Mouse (Mus musculus) olfactory bulb, adult 2 months (tissue): ENCODE results near the gene Cog5. TPM values are rescaled to one million over a fixed set of nuclear protein-coding genes. Genes with fewer than 3 reads are reported as not detected.

Source experiments
- H3K27ac ChIP-seq: fragments of 200-500 bp; 2 replicates; pipeline ENCODE4 v1.5.1; 2012; ENCODE audit warnings: low read depth, low read length; ENCODE audit not compliant: insufficient read depth
- H3K4me1 ChIP-seq: fragments of 200-500 bp; 2 replicates; pipeline ENCODE4 v1.6.1; 2012; ENCODE audit warnings: low read length; ENCODE audit not compliant: control insufficient read depth, insufficient read depth
- H3K4me3 ChIP-seq: fragments of 200-500 bp; 2 replicates; pipeline ENCODE4 v1.5.1; 2012; ENCODE audit warnings: mild to moderate bottlenecking, low read depth, low read length, moderate library complexity; ENCODE audit not compliant: insufficient read depth
- CTCF ChIP-seq: fragments of 200-500 bp; IDR thresholded peaks from 2 replicates; pipeline ENCODE4 v1.5.1; 2012; ENCODE audit warnings: low read depth, mild to moderate bottlenecking, low read length, moderate library complexity; ENCODE audit not compliant: insufficient read depth
- POLR2A ChIP-seq: fragments of 200-500 bp; IDR thresholded peaks from 2 replicates; pipeline ENCODE4 v1.6.1; 2012; ENCODE audit warnings: mild to moderate bottlenecking, low read depth, low read length, moderate library complexity; ENCODE audit not compliant: insufficient read depth
- WGBS: fragments of 180-500 bp; shearing (Covaris S2); methylation state at CpG from one replicate; pipeline ENCODE4 v1.1.7; 2018; 5-methylcytosine and 5-hydroxymethylcytosine counted together
- polyA plus RNA-seq: library from polyadenylated mRNA; stranded (reverse); fragments of >200 nt; gene quantifications from 2 replicates; pipeline ENCODE4 v1.2.4, GENCODE M21; 2012; ENCODE audit warnings: low replicate concordance; ENCODE audit not compliant: missing spikeins, insufficient read depth, insufficient read length

Cog5 gene
- polyA plus RNA-seq, 1 experiment: not detected

GRCm38 (mm10) chr12:31857784-31858183 is 203.1 kb downstream of the Cog5 start:
- H3K4me1 ChIP-seq: no peaks in the 10 kb centered on the region
- TF ChIP-seq CTCF (no peak), POLR2A (no peak)
- H3K4me3 ChIP-seq: no peak overlapping the region
- H3K27ac ChIP-seq: no peak overlapping the region
- 84% methylated on average over 7 of the region's 7 CpGs for WGBS

GRCm38 (mm10) chr12:31862668-31863538 is 208.2 kb downstream of the Cog5 start:
- WGBS: 92% methylated on average over 16 of the region's 16 CpGs
- Histone ChIP-seq H3K4me1 (no peaks in the 10 kb centered on the region), H3K4me3 (no peak overlapping the region), H3K27ac (no peak overlapping the region)
- TF ChIP-seq POLR2A (no peak), CTCF (no peak)

- WGBS: 48% methylated on average over 4 of the region's 4 CpGs
- peak overlapping the region; percentile 67 for H3K27ac ChIP-seq
- no peak for TF ChIP-seq POLR2A
- no peak for TF ChIP-seq CTCF
- peaks cover 3% of the 10 kb centered on the region for H3K4me1 ChIP-seq
- no peak overlapping the region for H3K4me3 ChIP-seq
These were observed 222.1 kb downstream of the Cog5 start for GRCm38 (mm10) chr12:31876775-31877174.

GRCm38 (mm10) chr12:31882736-31883135 is 228.1 kb downstream of the Cog5 start:
- 74% methylated on average over 1 of the region's 1 CpGs for WGBS
- TF ChIP-seq CTCF: no peak
- no peak for TF ChIP-seq POLR2A
- H3K4me3 ChIP-seq: no peak overlapping the region
- no peaks in the 10 kb centered on the region for H3K4me1 ChIP-seq
- H3K27ac ChIP-seq: no peak overlapping the region

- no peaks in the 10 kb centered on the region for H3K4me1 ChIP-seq
- TF ChIP-seq CTCF (no peak), POLR2A (no peak)
- 74% methylated on average over 4 of the region's 4 CpGs for WGBS
- H3K27ac ChIP-seq: no peak overlapping the region
- H3K4me3 ChIP-seq: no peak overlapping the region
These were observed 229.7 kb downstream of the Cog5 start for GRCm38 (mm10) chr12:31884365-31884764.

GRCm38 (mm10) chr12:31885084-31885483 is 230.4 kb downstream of the Cog5 start:
- H3K4me3 ChIP-seq: no peak overlapping the region
- TF ChIP-seq POLR2A (no peak), CTCF (no peak)
- no peaks in the 10 kb centered on the region for H3K4me1 ChIP-seq
- H3K27ac ChIP-seq: no peak overlapping the region
- WGBS: 91% methylated on average over 4 of the region's 4 CpGs

- 75% methylated on average over 11 of the region's 11 CpGs for WGBS
- TF ChIP-seq POLR2A (no peak), CTCF (no peak)
- Histone ChIP-seq H3K4me3 (no peak overlapping the region), H3K27ac (no peak overlapping the region), H3K4me1 (0 out of 2 replicates have a peak, but pooled peaks cover 2% of the 10 kb centered on the region)
These were observed 231.4 kb downstream of the Cog5 start for GRCm38 (mm10) chr12:31885844-31886606.

GRCm38 (mm10) chr12:31890685-31891084 is 236.0 kb downstream of the Cog5 start:
- Histone ChIP-seq H3K4me1 (peaks cover 7% of the 10 kb centered on the region), H3K4me3 (no peak overlapping the region), H3K27ac (no peak overlapping the region)
- TF ChIP-seq POLR2A: no peak
- TF ChIP-seq CTCF: no peak
- WGBS: 75% methylated on average over 6 of the region's 6 CpGs

- Histone ChIP-seq H3K27ac (no peak overlapping the region), H3K4me3 (no peak overlapping the region), H3K4me1 (peaks cover 18% of the 10 kb centered on the region)
- no peak for TF ChIP-seq POLR2A
- TF ChIP-seq CTCF: no peak
These were observed 237.4 kb downstream of the Cog5 start for GRCm38 (mm10) chr12:31892079-31892478.

GRCm38 (mm10) chr12:31892771-31893170 is 238.1 kb downstream of the Cog5 start:
- 92% methylated on average over 7 of the region's 7 CpGs for WGBS
- Histone ChIP-seq H3K4me1 (peaks cover 19% of the 10 kb centered on the region), H3K4me3 (no peak overlapping the region), H3K27ac (no peak overlapping the region)
- no peak for TF ChIP-seq CTCF
- TF ChIP-seq POLR2A: no peak
